Mouse (Mus musculus): ENCODE measurements around the gene Lrp1.

Gene Lrp1

GRCm38 (mm10) chr10:127614236-127615033 lies 6.5 kb downstream of the Lrp1 start:
- no peak for DNase-seq

DNA sequence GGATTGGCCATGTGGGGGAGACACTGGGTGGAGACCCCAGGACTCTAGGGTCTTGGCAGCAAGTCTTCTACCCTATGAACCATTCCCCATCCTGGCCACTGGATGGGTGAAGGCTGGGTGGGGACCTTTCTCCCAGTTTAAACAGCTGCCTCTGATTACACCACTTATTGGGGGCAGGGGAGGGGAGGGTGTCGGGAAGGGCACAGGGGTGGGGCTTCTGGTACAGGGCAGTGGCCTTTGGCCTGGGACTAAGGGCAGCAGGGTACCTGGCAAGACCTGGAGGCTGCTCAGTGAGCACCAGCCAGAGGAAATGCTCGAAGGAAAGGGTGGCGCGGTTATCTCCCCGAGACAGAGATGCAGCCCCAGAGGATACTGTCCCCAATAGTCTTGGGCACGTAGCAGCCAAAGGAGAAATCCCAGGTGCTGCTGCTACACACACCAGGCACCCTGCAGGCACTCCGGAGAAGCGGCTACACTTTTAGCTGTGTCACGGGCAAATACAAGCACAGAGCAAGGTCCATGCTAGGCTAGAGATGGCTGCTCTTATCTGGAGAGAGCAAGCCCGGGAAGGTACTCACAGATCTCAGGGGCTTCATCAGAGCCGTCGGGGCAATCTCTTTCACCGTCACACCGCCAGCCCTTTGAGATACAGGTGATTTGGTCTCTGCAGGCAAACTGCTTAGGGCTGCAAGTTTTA lies 8.7 kb downstream of the Lrp1 start:
- no peak for DNase-seq

DNA sequence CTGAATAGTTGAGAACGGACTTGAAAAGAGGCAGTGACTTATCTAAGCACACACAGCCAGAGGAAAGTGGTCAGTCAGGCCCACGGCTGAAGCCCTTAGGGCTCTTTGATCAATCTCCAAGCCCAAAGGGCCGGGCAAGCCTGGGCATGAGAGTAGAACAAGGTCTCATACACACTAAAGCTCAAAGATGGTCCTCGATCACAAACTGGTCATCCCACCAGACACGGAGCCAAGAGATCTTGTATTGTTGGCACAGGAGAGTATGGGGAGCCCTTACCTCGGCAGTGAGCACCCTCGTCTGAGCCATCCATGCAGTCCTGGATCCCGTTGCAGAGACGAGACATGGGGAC lies 10.9 kb downstream of the Lrp1 start:
- no peak for DNase-seq

GRCm38 (mm10) chr10:127609415-127610065 lies 11.4 kb downstream of the Lrp1 start:
- no peak for DNase-seq

GRCm38 (mm10) chr10:127607059-127607458 lies 13.9 kb downstream of the Lrp1 start:
- DNase-seq: no peak

GRCm38 (mm10) chr10:127605756-127606155 lies 15.2 kb downstream of the Lrp1 start:
- no peak for DNase-seq

GRCm38 (mm10) chr10:127605251-127605547 lies 15.7 kb downstream of the Lrp1 start:
- no peak for DNase-seq

DNA sequence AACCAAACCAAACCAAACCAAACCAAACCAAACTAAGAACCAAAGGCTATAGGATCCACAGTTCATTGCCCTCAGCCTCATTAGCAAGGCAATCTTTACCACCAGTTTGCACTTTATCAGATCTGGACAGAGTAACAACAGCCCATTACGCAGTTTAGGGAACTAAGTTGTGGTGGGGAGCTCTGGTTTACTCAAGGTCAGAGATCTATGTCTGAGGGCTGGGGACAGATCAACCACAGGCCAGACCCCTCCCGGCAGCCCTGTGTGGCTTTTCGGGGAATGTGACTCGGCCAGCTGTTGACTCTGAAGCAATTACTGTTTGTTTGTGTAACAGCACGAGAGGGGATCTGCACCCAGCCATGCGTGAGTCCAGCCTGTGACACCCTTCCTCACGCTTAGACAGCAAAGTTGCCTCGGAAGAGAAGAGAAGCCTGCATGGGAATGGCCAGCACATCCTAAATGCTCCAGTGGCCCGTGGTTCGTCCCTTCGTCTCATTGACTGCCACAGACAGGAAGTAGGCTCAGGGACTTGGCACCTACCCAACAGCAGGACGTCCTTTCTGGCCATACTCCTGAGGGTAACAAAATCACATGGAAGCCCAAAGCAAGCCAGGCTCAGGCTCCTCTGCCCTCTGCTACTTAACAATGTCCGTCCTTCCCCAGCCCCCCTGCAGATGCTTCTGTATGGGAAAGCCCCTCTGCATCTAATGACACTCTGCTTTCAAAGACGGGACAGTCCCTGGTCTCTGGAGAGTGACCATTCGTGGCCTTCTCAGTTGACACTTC lies 16.3 kb downstream of the Lrp1 start:
- DNase-seq: no peak

DNA sequence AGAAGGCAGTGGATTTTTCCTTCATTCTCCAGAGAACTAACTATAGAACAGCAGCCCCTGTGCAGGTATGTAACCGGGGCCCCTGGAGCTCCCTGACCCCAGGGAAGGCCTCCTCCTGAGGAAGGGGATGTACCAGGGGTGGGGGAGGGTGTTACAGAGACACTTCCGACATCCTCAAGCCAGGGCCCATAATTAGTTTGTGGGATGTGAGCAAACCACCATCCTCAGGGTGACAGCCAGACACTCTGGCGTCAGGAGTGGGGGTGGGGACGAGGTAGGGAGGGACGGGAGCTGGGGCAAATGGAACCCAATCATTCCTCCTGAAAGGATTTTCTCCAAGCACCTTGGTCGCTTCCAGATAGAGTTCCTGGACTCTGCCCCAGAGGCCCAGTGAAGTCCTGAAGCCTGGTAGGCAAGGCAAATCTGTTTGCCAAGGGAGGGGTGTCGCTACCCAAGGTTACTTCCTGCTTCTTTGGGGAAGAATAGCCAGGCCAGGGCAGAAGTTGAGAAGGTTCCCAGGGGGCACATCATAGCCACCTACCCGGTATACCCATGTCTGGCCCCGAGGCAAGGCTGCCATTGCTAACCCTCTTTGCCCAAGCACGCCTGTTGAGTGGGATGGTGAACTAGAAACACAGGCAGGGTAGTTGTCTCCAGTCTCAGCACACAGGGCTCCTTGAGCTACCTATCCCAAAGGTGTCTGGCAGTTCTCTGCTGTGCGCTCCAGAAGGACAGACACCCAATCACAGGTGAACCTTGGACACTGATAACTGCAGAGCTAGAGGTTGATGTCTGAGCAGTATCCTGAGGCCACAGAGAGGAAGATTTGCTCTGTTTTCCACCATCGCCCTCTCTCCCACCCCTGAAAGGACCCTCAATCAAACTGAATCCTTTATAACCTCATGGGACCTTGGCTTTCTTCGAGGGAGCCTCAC lies 17.2 kb downstream of the Lrp1 start:
- DNase-seq: no peak

- DNase-seq: no peak
Measured at GRCm38 (mm10) chr10:127602194-127602593, 18.8 kb downstream of the Lrp1 start.

- DNase-seq: no peak
Measured at GRCm38 (mm10) chr10:127599779-127600541, 21.0 kb downstream of the Lrp1 start.

GRCm38 (mm10) chr10:127599252-127599651 lies 21.7 kb downstream of the Lrp1 start:
- no peak for DNase-seq

DNA sequence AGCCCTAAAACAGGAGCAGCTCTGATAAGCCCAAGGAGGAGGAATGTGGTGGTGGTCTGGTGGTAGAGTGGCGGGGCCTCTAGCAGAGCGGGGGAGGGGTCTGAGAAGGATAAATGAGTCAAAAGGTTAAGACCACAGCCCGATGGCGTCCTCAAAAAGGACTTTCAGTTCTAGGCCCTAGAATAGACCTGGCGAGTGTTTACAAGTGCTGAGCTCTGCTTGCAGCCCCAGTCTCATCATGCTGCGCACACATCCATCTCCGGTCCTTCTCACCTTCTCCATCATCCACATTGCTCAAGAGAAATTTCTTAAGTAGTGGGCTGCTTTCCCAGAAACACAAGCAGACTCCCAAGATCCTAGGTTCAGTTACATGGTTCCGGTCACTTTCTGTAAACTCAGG lies 22.3 kb downstream of the Lrp1 start:
- no peak for DNase-seq

GRCm38 (mm10) chr10:127597311-127597901 lies 23.5 kb downstream of the Lrp1 start:
- no peak for DNase-seq

DNA sequence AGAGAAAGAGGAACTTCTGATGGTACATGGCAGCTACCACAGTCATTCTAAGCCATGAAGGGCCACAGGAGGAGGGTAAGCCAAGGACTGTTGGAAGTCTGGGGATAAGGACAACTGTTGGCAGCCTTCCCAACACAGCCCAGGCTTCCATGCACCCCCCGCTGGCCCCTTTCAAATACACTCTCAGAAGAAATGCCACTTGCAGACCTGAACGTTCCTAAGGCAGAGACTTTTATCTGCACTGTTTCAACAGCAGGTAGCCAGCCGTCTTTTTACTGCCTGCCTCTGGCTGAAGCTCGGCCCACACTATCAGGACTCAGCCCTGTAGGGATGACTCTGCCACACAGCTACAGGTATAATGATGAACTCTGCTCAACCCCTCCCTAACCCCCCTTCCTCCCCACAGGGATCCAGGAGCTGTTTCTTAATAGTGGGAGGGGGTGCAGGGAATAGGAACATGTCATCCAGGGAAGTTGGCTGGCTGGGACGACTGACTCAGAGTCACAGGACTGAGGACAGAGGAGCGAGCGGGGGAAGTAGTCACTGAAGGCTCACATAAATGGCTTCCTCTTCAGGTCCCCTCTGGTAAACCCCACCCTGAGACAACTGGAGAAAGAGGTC lies 24.5 kb downstream of the Lrp1 start:
- no peak for DNase-seq

DNA sequence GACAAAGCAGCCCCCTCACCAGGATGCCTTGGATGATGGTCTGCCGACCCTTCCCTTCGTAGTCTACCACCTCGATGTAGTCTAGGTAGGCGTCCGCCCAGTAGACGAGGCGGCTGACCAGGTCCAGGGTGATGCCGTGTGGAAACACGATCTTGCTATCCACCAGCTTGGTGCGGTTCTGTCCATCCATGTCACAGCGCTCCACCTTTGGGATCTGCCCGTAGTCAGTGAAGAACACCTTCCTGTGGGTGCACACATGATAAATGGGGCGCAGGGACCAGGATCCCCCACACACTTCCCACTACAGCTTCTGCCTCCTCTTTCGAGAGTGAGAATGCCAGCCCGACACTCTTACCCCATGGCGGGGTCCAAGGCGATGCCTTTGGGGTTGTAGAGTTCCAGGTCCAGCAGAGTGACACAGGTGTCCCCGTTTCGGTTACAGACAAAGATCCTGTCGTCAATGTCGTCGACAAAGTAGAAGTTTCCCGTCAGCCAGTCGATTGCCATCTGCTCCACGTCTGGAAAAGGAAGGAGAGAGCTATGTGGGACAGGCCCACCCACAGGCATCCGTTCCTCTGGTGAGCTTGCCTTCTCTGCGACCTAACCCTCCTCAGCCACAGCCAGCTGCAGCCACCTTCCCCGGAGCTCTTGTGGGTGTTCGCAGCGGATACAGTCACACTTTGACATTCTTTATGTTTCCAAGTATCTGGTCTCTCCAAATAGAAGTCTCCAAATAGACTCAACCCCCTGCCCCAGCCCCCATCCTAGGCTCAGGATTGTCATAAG lies 25.8 kb downstream of the Lrp1 start:
- DNase-seq: peak; percentile 25

DNA sequence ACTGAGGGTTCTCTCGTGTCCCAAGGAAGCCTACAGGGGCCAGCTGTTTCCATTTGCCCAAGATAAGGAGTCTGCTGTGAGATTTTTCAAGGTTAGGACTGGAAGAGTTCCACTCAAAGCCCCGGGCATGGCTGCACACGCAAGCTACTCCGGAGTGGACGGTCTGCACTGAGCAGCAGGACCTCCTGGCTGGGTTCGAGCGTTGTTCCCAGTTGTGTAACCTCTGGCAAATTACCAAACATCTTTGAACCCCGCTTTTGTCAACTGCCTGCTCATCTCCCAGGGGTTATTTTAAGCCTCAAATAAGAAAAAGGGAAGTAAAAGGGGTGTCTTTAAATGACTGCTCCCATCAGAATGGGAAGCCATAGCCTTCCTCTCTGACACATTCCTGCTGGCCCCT lies 26.5 kb downstream of the Lrp1 start:
- no peak for DNase-seq

- no peak for DNase-seq
Measured at GRCm38 (mm10) chr10:127592850-127593249, 28.1 kb downstream of the Lrp1 start.

DNA sequence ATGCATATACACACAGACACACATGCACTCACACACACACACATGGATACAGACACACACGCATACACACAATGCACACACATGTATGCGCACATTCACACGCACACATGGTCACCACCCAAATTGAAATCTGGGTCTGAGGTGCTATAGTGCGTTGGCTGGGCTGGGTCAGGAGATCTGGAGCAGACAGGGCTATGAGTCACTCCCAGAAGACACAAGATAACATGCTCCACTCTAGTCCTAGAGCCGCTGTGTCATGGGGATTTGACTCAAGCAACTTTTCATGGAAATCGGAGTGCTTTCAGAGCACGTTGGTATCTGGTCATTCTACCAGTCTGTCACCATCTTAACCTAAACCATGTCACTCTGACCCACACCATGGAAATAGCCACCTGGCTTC lies 28.5 kb downstream of the Lrp1 start:
- DNase-seq: no peak

DNA sequence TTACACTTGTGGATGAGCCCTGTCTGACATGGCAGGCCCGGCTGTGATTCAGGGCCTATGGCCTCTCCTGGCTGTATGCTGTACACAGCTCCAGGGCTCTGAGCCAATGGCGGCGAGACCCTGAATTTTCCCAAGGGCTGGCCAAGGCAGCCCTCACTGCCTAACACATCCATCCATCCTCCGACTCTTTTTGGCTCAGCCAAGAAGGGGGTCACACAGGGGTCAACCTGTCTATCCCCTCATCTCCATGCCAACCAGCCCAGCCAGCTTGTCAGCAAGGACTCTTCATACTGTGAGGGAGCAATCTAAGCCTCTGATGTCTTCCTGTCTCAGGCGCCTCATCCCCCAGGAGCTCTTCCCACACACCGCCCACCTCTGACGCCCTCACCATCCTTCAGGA lies 29.4 kb downstream of the Lrp1 start:
- no peak for DNase-seq

Measured in thymus, postnatal 25 days (tissue).